30 mouse cellular contexts compared by ENCODE assay signal in genomic region chr6:58896648-58897047, GRCm38 (mm10). TPM values are rescaled to one million over a fixed set of nuclear protein-coding genes. Genes with fewer than 3 reads are reported as not detected.
DNase-seq lines count a peak whose midpoint lies in the region; ATAC-seq and TF ChIP-seq lines count a peak whose summit lies in the region.
"Had no signal": no experiment of that assay in that cellular context is flagged by ENCODE, and none has a peak within 500 bp of the region (broad histone marks: within the 10 kb centered on the region; RNA-seq: fewer than 3 reads in every experiment).

No protein-coding gene starts in this region.

- H3K79me2 ChIP-seq in heart, adult 2 months (replicated peaks; ENCODE audit: control insufficient read depth, insufficient read depth, low read length): no peaks in the 10 kb centered on the region

- no peaks in the 10 kb centered on the region for H3K9me3 ChIP-seq in heart, embryonic 11.5 days (replicated peaks; ENCODE audit: control insufficient read depth, low read length)
- H3K9me3 ChIP-seq: embryonic facial prominence, embryonic 13.5 days; forebrain, embryonic 10.5 days; limb, embryonic 10.5 days; limb, embryonic 15.5 days; liver, embryonic 13.5 days; stomach, embryonic 15.5 days had no signal

- H3K9ac ChIP-seq in heart, adult 2 months (ENCODE audit: low read depth, low read length): no peak overlapping the region
- no peak overlapping the region for H3K9ac ChIP-seq in heart, embryonic 11.5 days (ENCODE audit: low read depth, low read length)
- H3K9ac ChIP-seq: embryonic facial prominence, embryonic 13.5 days; forebrain, postnatal 0 days; hindbrain, embryonic 14.5 days; limb, embryonic 15.5 days; liver, embryonic 13.5 days; stomach, embryonic 15.5 days had no signal

- peaks cover 12% of the 10 kb centered on the region for H3K36me3 ChIP-seq in heart, adult 2 months (ENCODE audit: control insufficient read depth, insufficient read depth, low read length)
- peaks cover 3% of the 10 kb centered on the region; the same call in 1 of the 2 replicates for H3K36me3 ChIP-seq in heart, embryonic 11.5 days (ENCODE audit: control insufficient read depth, insufficient read depth, low read length)
- H3K36me3 ChIP-seq: embryonic facial prominence, embryonic 13.5 days; forebrain, embryonic 10.5 days; limb, embryonic 10.5 days; liver, embryonic 13.5 days; stomach, embryonic 15.5 days had no signal

- DNase-seq in cerebellum, postnatal 10 days: no peak
- peak in 1 of 2 experiments; percentile 9 for DNase-seq in heart, adult 2 months
- peak; percentile 62 for DNase-seq in brain, adult 2 months (ENCODE audit: low read depth, low spot score)
- peak; percentile 30 for DNase-seq in heart, postnatal 4 days
- DNase-seq in spleen, postnatal 14 days (ENCODE audit: low spot score in 2 of 2): no peak
- DNase-seq: adrenal gland, adult 8-10 months; cerebellum, adult 11-12 months; cerebellum, adult 9-11 months; forebrain, postnatal 0 days; gastrocnemius, postnatal 25 days; kidney, postnatal 14 days; layer of hippocampus, adult 9-11 months; liver, embryonic 13.5 days; lung, adult 2 months; lung, postnatal 10 days; midbrain, embryonic 14.5 days; thymus, postnatal 14 days had no signal

- 66% methylated on average over 3 of the region's 3 CpGs for WGBS in heart, adult 2 months
- WGBS in heart, embryonic 11.5 days (ENCODE audit: insufficient replicate concordance): 72% methylated on average over 3 of the region's 3 CpGs

- H3K27me3 ChIP-seq in heart, adult 2 months (ENCODE audit: control insufficient read depth, insufficient read depth, low read length): no peaks in the 10 kb centered on the region
- no peaks in the 10 kb centered on the region for H3K27me3 ChIP-seq in heart, embryonic 11.5 days (ENCODE audit: control insufficient read depth, insufficient read depth, low read length)
- H3K27me3 ChIP-seq: CH12.LX; embryonic facial prominence, embryonic 13.5 days; limb, embryonic 15.5 days; liver, embryonic 13.5 days; stomach, embryonic 15.5 days had no signal

- H3K4me2 ChIP-seq in heart, embryonic 11.5 days: no peak overlapping the region
- H3K4me2 ChIP-seq: embryonic facial prominence, embryonic 13.5 days; hindbrain, embryonic 14.5 days; limb, embryonic 15.5 days; liver, embryonic 13.5 days; stomach, embryonic 15.5 days had no signal

- peak; percentile 32; the same call in 1 of the 2 replicates for ATAC-seq in cerebellum, adult (ENCODE audit: insufficient number of reproducible peaks, low FRiP score, low TSS enrichment)
- ATAC-seq in heart, embryonic 11.5 days (replicated peaks; ENCODE audit: insufficient number of reproducible peaks, low FRiP score, low TSS enrichment): no peak
- ATAC-seq: activated CD4-positive, CD25-positive, alpha-beta regulatory T cell, adult 4 months; forebrain, postnatal 0 days; intestine, postnatal 0 days had no signal

- no peak for TF ChIP-seq EP300 in heart, adult 2 months (IDR thresholded peaks at IDR 0.05; ENCODE audit: insufficient read depth, low read depth, low read length)

- no peak for TF ChIP-seq CTCF in heart, adult 2 months (IDR thresholded peaks at IDR 0.05)

- intact Hi-C loops in heart, adult 2 months (cut with DNase I): no loop called here

- no peak for TF ChIP-seq POLR2A in heart, adult 2 months (IDR thresholded peaks at IDR 0.05; ENCODE audit: insufficient read depth, low read depth, low read length)

- no peaks in the 10 kb centered on the region for H3K4me1 ChIP-seq in heart, adult 2 months (ENCODE audit: control insufficient read depth, insufficient read depth, low read length)
- H3K4me1 ChIP-seq in heart, embryonic 11.5 days (ENCODE audit: control insufficient read depth, insufficient read depth, low read length): no peaks in the 10 kb centered on the region
- H3K4me1 ChIP-seq: embryonic facial prominence, embryonic 13.5 days; forebrain, embryonic 10.5 days; limb, embryonic 10.5 days; limb, embryonic 15.5 days; liver, embryonic 13.5 days; stomach, embryonic 15.5 days had no signal

- no peak overlapping the region for H3K4me3 ChIP-seq in heart, adult 2 months
- no peak overlapping the region for H3K4me3 ChIP-seq in heart, embryonic 11.5 days (ENCODE audit: low read depth, low read length)
- H3K4me3 ChIP-seq: embryonic facial prominence, embryonic 13.5 days; forebrain, embryonic 10.5 days; limb, embryonic 10.5 days; limb, embryonic 15.5 days; liver, embryonic 13.5 days; stomach, embryonic 15.5 days had no signal

- H3K27ac ChIP-seq in heart, adult 2 months: peak overlapping the region; percentile 64
- no peak overlapping the region for H3K27ac ChIP-seq in heart, embryonic 11.5 days (ENCODE audit: low read depth, low read length)
- H3K27ac ChIP-seq: embryonic facial prominence, embryonic 13.5 days; forebrain, embryonic 10.5 days; hindbrain, embryonic 14.5 days; limb, embryonic 10.5 days; limb, embryonic 15.5 days; liver, embryonic 13.5 days; stomach, embryonic 15.5 days had no signal

RNA-seq across cellular contexts. Expression of gene Nap1l5, which starts 10.2 kb away (rescaled TPM):
- total RNA-seq in heart, adult 2 months (2021): 1 to 10 TPM in 1 of 2 experiments, under 1 TPM in 1; 0.63 to 1.6 TPM
- 0.78 and 1.4 TPM in 2 replicates for polyA plus RNA-seq in heart, adult 2 months (2012; rRNA removed)
- 2.1 and 2.2 TPM in 2 replicates for polyA plus RNA-seq in heart, embryonic 11.5 days (2014; fragmentation: Nextera tagmentation; extraction: Ambion mirVana)
- total RNA-seq in heart, postnatal 4 days (2021): 1 to 10 TPM; 1.3 to 1.9 TPM
- total RNA-seq: CH12.LX; common myeloid progenitor, adult 5-6 weeks; monocyte, adult 5-6 weeks had no signal

Comparison
In these comparisons a context has a peak if more than half of its experiments do, and no peak if none do; other contexts are left out.
1. DNase-seq: peak in brain, adult 2 months (single experiment) and heart, postnatal 4 days (single experiment); none in cerebellum, postnatal 10 days (0 of 2) and spleen, postnatal 14 days (0 of 2).